Mouse (Mus musculus) liver, adult 2 months (tissue): ENCODE measurements at regions not wholly inside any gene's neighbourhood (a gene's known extent, or its start where the extent isn't known, plus 50 kb on each side); places are given as distances from the start of the nearest gene placed in this dataset.

Experiments
- DNase-seq: peaks from one replicate; pipeline ENCODE4 v3.0.0-alpha.2; 2011; ENCODE audit warnings: low read depth, low spot score; ENCODE audit errors: extremely low read depth
- H3K27ac ChIP-seq: fragments of 200-500 bp; replicated peaks from 2 replicates; pipeline ENCODE4 v1.5.1; 2012; ENCODE audit warnings: low read depth, mild to moderate bottlenecking, control low read depth, inconsistent platforms, low read length; ENCODE audit not compliant: insufficient read depth
- H3K27me3 ChIP-seq: fragments of 200-500 bp; 2 replicates; pipeline ENCODE4 v1.6.1; 2012; ENCODE audit warnings: mild to moderate bottlenecking, moderate library complexity, low read length, inconsistent platforms; ENCODE audit not compliant: control insufficient read depth, insufficient read depth
- H3K36me3 ChIP-seq: fragments of 200-500 bp; 2 replicates; pipeline ENCODE4 v1.6.1; 2012; ENCODE audit warnings: low read length, inconsistent platforms; ENCODE audit not compliant: control insufficient read depth, insufficient read depth
- H3K4me1 ChIP-seq: fragments of 200-500 bp; 2 replicates; pipeline ENCODE4 v1.6.1; 2011; ENCODE audit warnings: low read length; ENCODE audit not compliant: control insufficient read depth, insufficient read depth
- H3K4me3 ChIP-seq: fragments of 200-500 bp; 2 replicates; pipeline ENCODE4 v1.5.1; 2011; ENCODE audit warnings: low read depth, mild to moderate bottlenecking, control low read depth, low read length, moderate library complexity; ENCODE audit not compliant: insufficient read depth
- H3K79me2 ChIP-seq: fragments of 200-500 bp; 2 replicates; pipeline ENCODE4 v1.6.1; 2012; ENCODE audit warnings: inconsistent platforms, mild to moderate bottlenecking, low read length, moderate library complexity; ENCODE audit not compliant: control insufficient read depth, insufficient read depth
- H3K9ac ChIP-seq: fragments of 200-500 bp; 2 replicates; pipeline ENCODE4 v1.6.1; 2012; ENCODE audit warnings: low read depth, mild to moderate bottlenecking, control low read depth, inconsistent platforms, low read length
- CTCF ChIP-seq: fragments of 200-500 bp; IDR thresholded peaks from 2 replicates; pipeline ENCODE4 v1.5.1; 2011; ENCODE audit warnings: low read depth, low read length, control low read depth
- POLR2A ChIP-seq: fragments of 200-500 bp; IDR thresholded peaks from 2 replicates; pipeline ENCODE4 v1.6.1; 2011; ENCODE audit warnings: low read length, control low read depth; ENCODE audit not compliant: insufficient read depth; ENCODE audit errors: extremely low read depth
- WGBS: fragments of 180-500 bp; shearing (Covaris S2); methylation state at CpG from one replicate; pipeline ENCODE4 v1.1.7; 2018; 5-methylcytosine and 5-hydroxymethylcytosine counted together

- H3K27ac ChIP-seq: no peak overlapping the region
These were observed 58.2 kb upstream of the Nt5e start for GRCm38 (mm10) chr9:88268811-88269210.

GRCm38 (mm10) chr9:88269216-88269615 lies 57.8 kb upstream of the Nt5e start:
- H3K9ac ChIP-seq: no peak overlapping the region
- no peak overlapping the region for H3K4me3 ChIP-seq
- peaks cover 6% of the 10 kb centered on the region; the same call in 1 of the 2 replicates for H3K4me1 ChIP-seq
- no peak for DNase-seq
- H3K27ac ChIP-seq: no peak overlapping the region
- 92% methylated on average over 5 of the region's 5 CpGs for WGBS
- TF ChIP-seq POLR2A (no peak), CTCF (no peak)
- no peaks in the 10 kb centered on the region for H3K27me3 ChIP-seq
- no peaks in the 10 kb centered on the region for H3K36me3 ChIP-seq
- H3K79me2 ChIP-seq: no peaks in the 10 kb centered on the region

More at GRCm38 (mm10) chr9:88268811-88269210, 58.2 kb upstream of the Nt5e start:
- peaks cover 3% of the 10 kb centered on the region; the same call in 1 of the 2 replicates for H3K4me1 ChIP-seq
- H3K36me3 ChIP-seq: no peaks in the 10 kb centered on the region
- H3K79me2 ChIP-seq: no peaks in the 10 kb centered on the region
- DNase-seq: no peak
- 69% methylated on average over 2 of the region's 2 CpGs for WGBS
- no peak overlapping the region for H3K4me3 ChIP-seq
- TF ChIP-seq POLR2A (no peak), CTCF (no peak)
- H3K27me3 ChIP-seq: no peaks in the 10 kb centered on the region
- no peak overlapping the region for H3K9ac ChIP-seq

GRCm38 (mm10) chr9:88270836-88271235 lies 56.2 kb upstream of the Nt5e start:
- WGBS: 10% methylated on average over 1 of the region's 1 CpGs
- Histone ChIP-seq H3K4me3 (no peak overlapping the region), H3K4me1 (peaks cover 9% of the 10 kb centered on the region; the same call in 1 of the 2 replicates), H3K27ac (peak overlapping the region; percentile 55; the same call in 1 of the 2 replicates), H3K27me3 (no peaks in the 10 kb centered on the region), H3K9ac (no peak overlapping the region), H3K36me3 (no peaks in the 10 kb centered on the region), H3K79me2 (no peaks in the 10 kb centered on the region)
- TF ChIP-seq POLR2A (no peak), CTCF (no peak)
- peak; percentile 75 for DNase-seq

DNA sequence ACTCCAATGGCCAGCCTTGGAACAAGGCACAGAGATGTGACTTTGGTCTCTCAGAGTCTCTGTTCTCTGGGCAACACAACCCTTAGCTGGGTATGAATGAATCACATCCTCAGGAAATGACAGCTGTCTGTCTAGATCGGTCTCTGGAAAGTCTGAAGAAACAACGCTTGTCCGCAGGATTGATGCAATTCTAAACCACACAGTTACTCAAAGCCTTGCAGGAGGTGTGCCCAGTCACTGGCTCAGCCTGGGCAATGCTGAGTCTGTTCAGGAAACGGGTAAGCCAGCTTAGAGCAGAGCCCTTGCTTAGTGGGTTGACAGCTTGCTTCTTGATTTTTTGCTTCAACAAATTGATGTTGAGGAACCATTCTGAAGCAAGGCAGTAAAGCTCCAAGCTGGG lies 53.7 kb upstream of the Nt5e start:
- WGBS: 78% methylated on average over 4 of the region's 4 CpGs
- Histone ChIP-seq H3K36me3 (no peaks in the 10 kb centered on the region), H3K4me1 (peaks cover 9% of the 10 kb centered on the region; the same call in 1 of the 2 replicates), H3K4me3 (no peak overlapping the region), H3K9ac (no peak overlapping the region), H3K27me3 (no peaks in the 10 kb centered on the region), H3K27ac (no peak overlapping the region), H3K79me2 (no peaks in the 10 kb centered on the region)
- TF ChIP-seq POLR2A (no peak), CTCF (no peak)
- no peak for DNase-seq

GRCm38 (mm10) chr9:88274040-88274439 lies 53.0 kb upstream of the Nt5e start:
- H3K79me2 ChIP-seq: no peaks in the 10 kb centered on the region
- H3K36me3 ChIP-seq: no peaks in the 10 kb centered on the region
- DNase-seq: peak; percentile 85
- H3K9ac ChIP-seq: no peak overlapping the region
- H3K27me3 ChIP-seq: no peaks in the 10 kb centered on the region
- H3K27ac ChIP-seq: no peak overlapping the region
- H3K4me3 ChIP-seq: no peak overlapping the region
- no peak for TF ChIP-seq POLR2A
- TF ChIP-seq CTCF: no peak
- H3K4me1 ChIP-seq: peaks cover 9% of the 10 kb centered on the region; the same call in 1 of the 2 replicates

GRCm38 (mm10) chr9:88274681-88275336 lies 52.2 kb upstream of the Nt5e start:
- no peak for TF ChIP-seq CTCF
- TF ChIP-seq POLR2A: no peak
- Histone ChIP-seq H3K27me3 (no peaks in the 10 kb centered on the region), H3K4me1 (peaks cover 9% of the 10 kb centered on the region; the same call in 1 of the 2 replicates), H3K36me3 (no peaks in the 10 kb centered on the region), H3K4me3 (no peak overlapping the region), H3K9ac (no peak overlapping the region), H3K79me2 (no peaks in the 10 kb centered on the region), H3K27ac (no peak overlapping the region)
- peak; percentile 78 for DNase-seq
- 35% methylated on average over 3 of the region's 3 CpGs for WGBS
